Mouse (Mus musculus) thymus, postnatal 10 days (tissue): ENCODE measurements around the gene Acy3.
"Not testable (repeated sequence)": the region's sequence is repeated elsewhere in the genome, so short reads cannot be mapped to it uniquely, and the experiment has no call there.

Experiments
- DNase-seq, 2 experiments: peaks; one replicate each; pipeline ENCODE4 v3.0.0; 2021; ENCODE audit warnings: low spot score in 2 of 2

Gene Acy3

DNA sequence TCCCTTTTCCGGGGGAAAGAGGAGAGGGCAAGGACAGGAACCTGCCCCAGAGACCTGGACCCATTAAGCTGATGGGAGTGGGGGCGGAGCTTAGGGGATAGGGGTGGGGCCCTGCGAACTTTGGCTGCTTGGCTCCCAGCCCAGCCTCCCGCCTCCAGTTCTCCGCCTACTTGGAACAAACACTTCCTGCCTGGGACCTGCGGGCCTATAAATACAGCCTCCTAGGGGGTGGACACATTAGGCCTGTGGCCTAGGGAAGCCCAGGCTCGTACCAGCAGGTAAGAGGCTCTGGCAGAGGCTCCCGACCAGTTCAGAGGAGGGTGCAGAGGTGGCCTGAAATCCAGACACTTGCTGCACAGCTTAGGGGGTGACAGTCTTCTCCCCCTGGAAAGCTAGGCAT is at the start of gene Acy3:
Gene Acy3, plus strand, starts transcription at position 237 of the 400 bp plus-strand sequence.
- DNase-seq: no peak

DNA sequence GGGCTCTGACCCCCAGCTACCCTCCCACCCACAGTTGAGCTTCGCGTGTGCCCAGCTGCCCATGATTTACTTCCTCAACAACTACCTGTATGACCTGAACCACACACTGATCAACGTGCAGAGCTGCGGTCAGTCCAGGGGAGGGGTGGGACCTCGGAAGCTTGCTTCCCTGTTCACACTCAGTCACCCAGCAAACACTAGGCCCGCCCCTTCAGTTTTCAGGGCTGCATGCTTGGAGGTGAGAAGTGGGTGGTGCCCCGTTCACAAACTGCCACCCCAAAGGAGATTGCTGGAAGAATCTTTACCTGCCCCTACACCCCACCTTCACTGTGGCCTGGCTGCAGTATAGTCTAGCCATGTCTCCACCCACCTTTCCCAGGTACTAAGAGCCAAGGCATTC is 44.1 kb upstream of the Acy3 start:
- DNase-seq: no peak

DNA sequence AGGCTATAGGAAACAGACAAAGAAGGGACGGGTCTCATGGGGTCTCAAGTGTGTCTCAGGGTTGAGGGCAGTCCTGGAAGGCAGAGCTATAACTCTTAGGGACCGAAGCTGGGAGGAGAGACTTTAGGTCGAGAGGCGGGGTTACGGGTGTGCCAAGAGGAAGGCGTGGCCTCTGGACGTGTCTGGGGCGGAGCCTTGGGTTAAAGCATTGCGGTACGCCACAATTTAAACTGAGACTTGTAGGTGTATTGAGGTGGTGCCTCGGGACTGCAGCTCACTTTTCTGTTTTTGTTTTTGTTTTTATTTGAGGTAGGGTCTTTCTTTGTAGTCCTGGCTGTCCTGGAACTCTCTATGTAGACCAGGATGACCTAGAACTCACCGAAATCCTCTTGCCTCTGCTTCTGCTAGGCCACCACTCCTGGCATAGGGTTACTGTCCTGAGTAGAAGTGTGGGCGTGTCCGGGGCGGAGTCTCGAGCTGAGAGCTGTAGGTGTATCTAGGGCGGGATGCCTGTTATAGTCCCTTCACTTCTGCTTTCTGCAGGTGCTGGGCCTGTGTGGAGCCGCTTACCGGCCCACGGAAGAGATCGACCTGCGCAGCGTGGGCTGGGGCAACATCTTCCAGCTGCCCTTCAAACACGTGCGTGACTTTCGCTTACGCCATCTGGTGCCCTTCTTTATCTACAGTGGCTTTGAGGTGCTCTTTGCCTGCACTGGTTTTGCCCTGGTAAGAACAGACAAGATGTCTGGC is 43.2 kb upstream of the Acy3 start:
- DNase-seq: peak in 1 of 2 experiments; percentile 43

DNA sequence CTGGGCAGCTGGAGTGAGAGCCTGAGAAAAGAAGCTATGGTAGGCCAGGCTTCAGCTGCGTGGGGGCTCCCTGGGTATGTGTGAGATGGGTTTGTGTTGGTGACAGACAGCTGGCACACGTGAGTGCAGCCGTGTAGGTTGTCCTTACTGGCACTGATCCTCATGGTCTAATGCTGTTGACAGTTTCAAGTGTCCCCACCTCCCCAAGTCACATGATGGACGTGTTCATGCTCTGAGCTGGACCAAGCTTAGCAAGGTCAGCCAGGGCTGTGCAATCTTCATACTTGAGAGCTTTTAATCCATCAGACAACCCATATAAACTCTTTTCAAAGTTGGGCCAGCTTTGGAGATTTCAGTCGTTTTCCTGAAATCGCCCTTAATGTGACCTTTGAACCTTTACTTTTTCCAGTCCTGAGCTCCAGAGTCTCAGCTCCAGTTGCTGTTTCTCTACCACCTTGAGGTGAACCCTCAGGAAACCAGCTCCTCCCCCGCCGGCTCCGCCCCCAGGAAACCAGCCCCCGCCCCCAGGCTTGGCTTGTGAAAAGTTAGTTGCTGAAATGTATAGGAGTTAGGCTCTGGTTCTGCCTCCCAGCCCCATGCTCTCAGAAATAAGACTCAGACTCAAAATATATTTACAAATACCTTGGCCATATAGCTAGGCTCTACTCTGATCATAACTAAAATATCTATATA is 40.4 kb upstream of the Acy3 start:
- DNase-seq: peak; percentile 64 to 69

DNA sequence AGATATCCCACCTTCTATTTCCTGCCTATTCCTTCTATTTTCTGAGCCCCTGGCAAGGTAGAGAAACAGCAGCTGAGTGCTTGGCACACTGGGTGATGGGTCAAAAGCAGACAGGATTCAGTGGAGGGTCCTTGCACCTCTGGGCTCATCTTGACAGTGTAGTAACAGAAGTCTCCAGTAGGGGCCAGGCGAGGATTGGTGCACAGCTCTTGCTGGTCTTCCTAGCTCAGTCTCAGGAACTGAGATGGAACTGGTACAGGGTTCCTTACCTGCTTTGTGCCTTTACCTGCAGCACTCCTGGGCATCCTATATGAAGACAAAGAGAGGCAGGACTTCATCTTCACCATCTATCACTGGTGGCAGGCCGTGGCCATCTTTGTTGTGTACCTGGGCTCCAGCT is 39.7 kb upstream of the Acy3 start:
- DNase-seq: peak; percentile 53 to 83

DNA sequence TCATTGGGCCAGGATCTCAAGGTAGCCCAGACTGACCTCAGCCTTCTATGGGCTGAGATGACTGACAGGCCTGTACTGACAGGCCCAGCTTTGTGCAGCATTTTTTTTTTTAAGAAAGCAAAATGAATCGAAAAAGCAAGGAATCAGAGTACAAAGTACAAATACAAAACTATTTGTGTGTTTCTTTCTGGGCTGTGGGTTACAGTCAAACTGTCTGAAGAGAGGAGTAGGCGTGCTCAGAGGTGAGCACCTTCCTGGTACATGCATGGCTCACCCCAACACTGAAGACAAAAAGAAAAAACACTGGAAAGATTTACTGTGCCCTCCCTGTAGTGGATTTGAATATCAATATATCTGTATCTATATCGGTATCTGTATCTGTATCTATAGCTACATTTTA is 38.6 kb upstream of the Acy3 start:
- DNase-seq: no peak

DNA sequence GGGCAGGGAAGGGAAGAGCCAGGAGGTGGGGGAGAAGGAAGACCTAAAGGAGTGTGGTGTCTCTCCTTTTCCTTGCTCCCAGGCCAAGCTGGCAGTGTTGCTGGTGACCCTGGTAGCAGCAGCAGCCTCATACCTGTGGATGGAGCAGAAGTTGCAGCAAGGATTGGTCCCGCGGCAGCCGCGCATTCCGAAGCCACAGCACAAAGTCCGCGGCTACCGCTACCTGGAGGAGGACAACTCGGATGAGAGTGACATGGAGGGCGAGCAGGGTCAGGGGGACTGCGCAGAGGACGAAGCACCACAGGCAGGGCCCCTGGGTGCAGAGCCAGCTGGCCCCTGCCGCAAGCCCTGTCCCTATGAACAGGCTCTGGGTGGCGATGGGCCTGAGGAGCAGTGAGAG is 37.8 kb upstream of the Acy3 start:
- DNase-seq: no peak

DNA sequence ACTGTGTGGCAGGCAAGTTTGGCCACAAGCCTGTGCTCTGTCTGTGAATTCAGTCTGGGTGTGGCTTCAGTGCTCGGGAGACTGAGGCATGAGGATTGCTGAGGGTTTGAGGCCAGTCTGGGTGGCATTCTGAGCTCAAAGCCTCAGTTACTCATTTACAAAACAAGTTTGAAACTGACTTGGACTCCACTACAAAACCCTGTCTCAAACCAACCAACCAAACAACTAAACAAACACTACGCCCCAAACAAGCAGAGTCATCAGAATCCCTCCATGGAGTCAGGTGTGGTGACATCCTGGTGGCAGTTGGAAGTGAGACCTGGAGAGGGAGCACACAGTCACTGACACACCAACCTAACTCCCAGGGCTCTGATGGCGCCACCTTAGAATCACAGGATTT is 36.0 kb upstream of the Acy3 start:
- DNase-seq: no peak

DNA sequence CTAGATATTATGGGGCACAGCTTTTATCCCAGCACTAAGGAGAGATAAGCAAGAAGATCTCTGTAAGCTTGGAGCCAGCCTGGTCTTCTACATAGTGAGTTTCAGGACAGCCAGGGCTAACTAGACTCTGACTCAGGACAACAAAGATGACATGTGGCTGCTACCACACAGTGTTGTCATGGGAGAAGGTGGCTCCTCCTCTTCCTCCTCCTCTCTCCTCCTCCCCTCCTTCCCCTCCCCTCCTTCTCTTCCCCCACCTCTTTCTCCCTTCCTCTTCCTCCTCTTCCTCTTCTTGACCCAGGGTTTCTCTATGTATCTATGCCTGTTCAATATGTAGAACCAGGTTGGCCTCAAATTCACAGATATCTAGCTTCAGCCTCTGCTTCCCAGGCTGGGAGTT is 34.9 kb upstream of the Acy3 start:
- DNase-seq: no peak

DNA sequence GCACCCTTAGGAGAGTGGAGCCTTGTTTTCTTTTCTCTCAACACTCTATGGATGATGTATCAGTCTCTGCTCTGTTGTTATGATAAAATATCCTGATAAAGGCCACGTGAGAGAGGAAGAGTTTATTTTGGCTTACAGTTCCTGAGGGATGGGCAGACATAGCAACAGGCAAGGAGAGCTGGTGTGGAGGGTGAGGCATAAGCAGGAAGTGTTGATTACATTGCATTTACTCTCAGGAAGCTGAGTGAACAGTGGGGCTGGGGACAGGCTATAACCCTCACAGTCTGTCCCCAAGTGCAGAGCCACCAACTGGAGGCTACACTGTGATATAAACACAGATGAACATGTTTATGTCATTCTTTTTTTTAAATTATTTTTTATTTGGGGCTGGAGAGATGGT is 34.3 kb upstream of the Acy3 start:
- DNase-seq: no peak

DNA sequence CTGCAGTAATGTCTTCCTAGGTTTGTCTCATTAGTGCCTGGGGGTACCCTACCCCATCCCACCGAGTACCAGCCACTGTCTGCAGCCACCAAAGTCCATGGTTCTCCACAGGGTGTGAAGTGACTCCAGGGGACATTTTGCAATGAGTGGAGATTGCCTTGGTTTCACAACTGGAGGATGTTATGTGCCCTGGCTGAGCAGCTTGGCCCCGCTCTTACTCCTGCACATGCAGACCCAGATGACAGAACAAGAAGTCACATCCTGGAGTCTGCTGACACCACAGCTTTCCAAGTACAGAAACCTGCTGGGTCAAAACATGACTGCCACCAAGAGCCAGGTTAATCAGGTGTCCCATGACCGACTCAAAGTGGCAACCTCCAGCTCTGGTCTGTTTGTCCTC is 31.3 kb upstream of the Acy3 start:
- no peak for DNase-seq

DNA sequence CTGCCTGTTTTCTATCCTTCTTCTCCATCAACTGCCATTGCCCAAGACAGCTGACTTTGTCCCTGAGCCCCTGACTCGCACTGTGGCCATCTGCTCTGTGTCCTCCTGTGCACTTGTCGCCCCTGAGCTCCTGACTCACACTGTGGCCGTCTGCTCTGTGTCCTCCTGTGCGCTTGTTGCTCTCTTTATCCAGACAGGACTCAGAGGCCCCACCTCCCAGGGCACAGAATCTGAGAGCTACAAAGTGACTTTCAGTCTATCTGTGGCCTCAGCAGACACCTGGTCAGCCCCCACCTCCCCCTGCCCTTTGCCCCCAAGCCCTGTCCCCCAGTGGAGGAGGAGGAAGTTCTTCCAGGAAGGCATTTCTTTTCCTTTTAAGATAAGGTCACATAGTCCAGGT is 30.6 kb upstream of the Acy3 start:
- DNase-seq: no peak

DNA sequence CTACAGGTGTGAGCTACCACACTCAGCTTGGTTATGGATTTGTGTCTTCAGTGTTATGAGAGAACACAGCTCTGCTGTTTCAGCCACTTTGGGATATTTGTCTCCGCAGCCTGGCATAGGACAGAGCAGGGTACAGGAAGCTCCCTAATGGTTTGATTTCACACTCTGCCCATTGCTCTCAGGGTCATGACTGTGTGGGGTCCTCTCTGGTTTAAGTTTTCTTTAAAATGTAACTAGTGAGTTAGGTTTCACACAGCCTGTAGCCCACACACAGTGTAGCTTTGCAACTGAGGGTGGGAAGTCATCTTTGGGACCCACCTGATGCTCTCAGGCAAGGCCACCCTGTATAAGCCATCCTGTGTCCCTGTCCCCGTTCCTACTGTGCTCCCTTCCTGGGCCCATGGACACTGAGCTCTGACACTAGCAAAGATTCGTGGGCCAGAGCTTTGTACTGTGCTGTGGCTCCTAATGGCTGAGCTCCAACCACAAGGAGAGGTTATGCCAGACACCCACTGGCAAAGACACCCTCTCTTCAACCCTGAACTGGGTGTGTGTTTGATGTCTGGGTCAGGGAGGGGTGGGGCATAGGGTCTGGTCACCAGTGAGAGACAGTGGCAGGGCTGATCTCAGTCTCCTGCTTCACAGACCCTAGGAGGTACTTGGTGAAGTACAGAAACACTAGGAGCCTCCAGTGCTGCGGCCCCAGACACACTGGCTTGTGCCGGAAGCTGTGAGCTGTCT is 28.9 kb upstream of the Acy3 start:
- not testable (repeated sequence) for DNase-seq

DNA sequence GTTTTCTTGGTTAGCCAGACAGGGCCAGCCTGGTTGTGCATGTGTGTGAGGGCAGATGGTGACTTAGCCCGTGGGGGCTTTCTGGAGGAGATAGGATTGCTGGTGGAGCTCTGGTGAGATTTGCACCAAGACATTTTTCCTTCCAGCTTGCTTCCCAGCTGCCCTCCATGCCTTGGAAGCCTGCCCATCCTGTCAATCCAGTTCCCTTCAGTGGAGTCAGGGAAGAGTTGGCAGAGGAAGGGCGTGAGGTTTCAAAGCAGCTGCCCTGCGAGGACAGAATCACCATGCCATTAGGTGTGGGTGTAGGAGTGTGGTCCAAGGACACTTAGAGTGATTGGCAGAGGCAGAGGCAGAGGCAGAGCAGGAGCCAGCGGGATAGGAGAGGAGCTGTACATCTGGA is 27.9 kb upstream of the Acy3 start, which contains the start of gene Aldh3b3:
Gene Aldh3b3, plus strand, starts transcription at position 176 of the 400 bp plus-strand sequence.
- no peak for DNase-seq

DNA sequence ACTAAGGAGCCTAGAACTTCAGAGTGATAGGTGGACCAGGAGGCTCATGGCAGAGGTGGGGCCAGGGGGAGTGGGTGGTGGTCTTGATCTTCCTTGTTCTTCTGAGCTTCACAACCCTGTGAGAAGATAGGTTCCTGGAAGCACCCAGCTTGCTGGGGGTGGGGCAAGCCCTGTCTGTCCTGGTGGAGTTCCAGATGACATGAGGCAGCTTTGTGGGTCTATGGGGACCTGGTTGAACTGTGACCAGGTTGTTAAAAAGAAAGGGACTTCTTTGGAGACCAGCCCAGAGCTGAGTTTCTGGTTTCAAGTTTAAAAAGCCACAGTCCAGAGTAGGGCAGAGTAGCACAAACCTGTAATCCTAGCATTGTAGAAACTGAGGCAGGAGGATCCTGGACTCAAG is 27.3 kb upstream of the Acy3 start:
- DNase-seq: no peak

DNA sequence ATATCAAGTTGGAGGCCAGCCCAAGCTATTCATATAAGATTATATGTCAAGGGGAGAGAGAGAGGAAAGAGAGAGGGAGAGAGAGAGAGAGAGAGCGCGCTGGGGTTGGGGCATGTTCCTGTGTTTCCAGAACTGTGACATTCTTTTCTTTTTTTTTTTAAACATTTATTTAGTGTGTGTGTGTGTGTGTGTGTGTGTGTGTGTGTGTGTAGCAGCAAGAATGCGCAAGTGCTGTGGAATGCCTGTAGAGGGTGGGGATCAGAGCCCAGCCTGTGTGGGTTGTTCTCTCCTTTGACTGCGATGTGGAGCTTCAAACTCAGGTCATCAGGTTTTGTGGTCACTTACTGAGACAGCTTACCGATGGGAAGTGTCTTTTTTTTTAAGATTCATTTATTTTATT is 26.2 kb upstream of the Acy3 start:
- no peak for DNase-seq

DNA sequence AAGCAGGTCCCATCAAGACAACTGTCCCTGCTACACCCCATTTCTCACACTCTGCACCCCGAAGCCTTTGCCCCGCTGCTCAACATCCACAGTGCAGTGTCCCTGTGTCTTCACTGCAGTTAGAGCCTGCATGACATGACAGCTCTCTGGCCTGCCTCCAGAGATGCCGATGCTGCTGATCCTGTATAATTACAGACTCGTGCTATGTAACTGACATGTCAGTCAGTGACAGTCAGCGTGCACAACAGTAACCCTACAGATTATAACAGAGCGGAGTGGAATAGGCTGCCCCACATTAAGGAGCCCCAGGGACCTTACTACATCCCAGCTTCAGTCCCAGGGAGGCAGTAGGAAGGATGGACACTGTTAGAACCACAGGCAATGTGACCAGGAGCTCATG is 24.6 kb upstream of the Acy3 start:
- DNase-seq: not testable (repeated sequence)

DNA sequence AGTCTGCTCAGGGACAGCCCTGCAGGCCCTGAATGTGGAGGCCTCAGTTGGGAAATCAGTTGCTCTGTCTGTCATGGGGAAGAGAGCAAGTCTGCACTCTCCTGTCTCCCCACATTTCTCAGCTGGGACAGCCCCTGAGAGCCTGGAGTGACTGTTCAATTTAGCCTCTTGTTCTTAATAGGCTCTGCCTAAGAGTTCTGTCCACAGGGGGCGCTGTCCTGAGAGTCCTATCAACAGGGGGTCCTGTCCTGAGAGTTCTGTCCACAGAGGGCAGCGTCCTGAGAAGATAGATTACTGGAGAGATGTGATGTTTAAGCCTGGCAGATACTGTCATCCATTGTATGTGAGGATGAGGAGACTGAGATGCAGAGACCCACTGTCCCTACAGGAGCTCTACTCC is 23.9 kb upstream of the Acy3 start:
- DNase-seq: peak in 1 of 2 experiments; percentile 28

DNA sequence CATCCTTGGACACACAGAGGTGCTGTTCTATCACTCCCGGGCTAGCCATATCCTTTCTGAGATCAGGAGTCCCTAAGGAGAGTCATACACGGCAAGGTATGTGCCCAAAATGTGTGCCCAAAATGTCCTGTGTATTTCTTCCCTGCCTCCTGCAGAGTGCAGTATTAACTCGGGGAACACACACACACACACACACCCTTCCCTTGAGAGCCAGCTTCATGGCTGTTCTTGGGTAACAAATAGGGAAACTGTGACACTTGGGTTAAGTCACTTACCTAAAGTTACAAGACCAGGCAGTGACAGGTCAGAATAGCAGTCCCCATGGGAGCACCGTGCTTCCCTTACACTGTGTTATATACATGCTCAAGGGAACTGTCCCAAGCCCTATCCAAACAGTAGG is 22.3 kb upstream of the Acy3 start:
- no peak for DNase-seq

DNA sequence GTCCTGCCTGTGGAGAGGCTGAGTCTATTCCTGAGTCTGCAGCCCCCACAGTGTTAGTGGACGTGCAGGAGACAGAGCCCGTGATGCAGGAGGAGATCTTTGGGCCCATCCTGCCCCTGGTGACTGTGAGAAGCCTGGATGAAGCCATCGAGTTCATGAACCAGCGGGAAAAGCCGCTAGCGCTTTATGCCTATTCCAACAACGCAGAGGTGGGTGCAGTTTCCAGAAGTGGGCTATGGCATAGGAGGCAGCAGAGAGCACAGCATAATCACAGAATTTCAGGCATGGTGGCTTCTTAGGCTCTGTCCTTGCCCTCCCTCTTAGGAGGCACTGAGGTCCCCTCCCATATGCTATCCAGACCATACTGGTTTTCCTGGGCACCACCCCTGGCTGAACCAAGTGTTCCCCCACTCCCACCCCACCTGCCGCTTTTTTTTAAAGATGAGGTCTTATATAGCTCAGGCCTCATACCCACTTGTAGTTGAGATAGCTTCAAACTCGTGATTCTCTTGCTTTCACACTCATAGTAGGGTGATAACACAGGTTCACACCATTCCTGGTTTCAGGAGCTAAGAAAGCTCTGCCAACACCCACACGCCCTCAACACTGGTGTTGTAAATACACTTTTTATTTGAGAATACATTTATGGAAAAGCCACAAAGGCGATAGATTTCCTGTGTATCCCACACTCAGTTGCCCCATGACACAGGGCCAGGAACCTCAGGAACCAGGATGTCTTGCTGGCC is 19.9 kb upstream of the Acy3 start:
- no peak for DNase-seq

DNA sequence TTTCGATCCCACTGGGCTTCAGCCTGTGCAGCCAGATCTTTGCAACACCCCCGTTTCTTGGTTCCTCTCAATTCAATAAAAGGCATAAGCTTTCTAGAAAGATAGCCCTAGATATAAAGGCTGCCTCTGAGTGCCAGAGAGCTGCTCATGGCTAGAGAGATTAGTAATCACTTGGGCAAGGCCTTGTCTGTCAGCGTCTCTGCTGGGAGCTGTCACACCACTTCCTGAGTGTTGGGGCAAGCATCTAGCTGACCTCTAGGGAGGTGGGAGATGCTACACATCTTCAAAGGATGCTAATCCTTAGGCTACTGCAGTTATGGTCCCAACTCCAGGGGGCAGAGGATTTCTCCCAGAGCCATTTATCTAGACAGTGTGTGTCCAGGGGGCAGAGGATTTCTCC is 19.1 kb upstream of the Acy3 start:
- no peak for DNase-seq

DNA sequence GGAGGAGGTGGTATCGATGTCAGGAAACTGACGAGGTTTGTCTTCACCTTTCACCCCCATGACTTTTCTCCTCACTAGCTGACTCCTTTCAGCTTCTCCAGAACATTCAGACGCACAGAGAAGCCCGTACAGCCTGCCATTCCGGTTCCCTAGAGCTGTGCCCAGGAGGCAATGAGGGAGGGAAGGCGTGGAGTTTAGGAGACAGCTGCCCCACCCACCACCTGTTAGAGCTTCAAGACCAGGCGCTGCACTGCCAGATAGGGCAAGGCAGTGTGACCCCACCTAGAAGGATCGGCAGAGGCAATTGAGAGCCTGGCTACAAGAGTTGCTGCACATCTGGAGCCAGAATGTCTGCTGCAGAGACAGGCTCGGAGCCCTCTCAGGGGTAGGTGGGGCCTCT is 14.1 kb upstream of the Acy3 start, which contains the start of gene Aldh3b2:
Gene Aldh3b2, plus strand, starts transcription at position 100 of the 400 bp plus-strand sequence.
- DNase-seq: no peak
